Mouse (Mus musculus) neural tube, embryonic 13.5 days (tissue): ENCODE results near the gene Rreb1. TPM values are rescaled to one million over a fixed set of nuclear protein-coding genes. Genes with fewer than 3 reads are reported as not detected.

Source experiments
- ATAC-seq: fragments of 200-750 bp; cut with Nextera tagmentation; 2 replicates; pipeline ENCODE4 v1.8.0; 2017; ENCODE audit warnings: low read depth, mild to moderate bottlenecking, moderate TSS enrichment, moderate library complexity
- H3K27ac ChIP-seq: fragments of 300-500 bp; sonication (generic); replicated peaks from 2 replicates; pipeline ENCODE4 v1.5.1; 2015; ENCODE audit warnings: moderate library complexity, mild to moderate bottlenecking, inconsistent platforms
- H3K27me3 ChIP-seq: fragments of 300-500 bp; sonication (generic); 2 replicates; pipeline ENCODE4 v1.6.1; 2015; ENCODE audit warnings: mild to moderate bottlenecking, inconsistent platforms
- H3K36me3 ChIP-seq: fragments of 300-500 bp; sonication (generic); 2 replicates; pipeline ENCODE4 v1.6.1; 2015; ENCODE audit warnings: mild to moderate bottlenecking, inconsistent platforms
- H3K4me1 ChIP-seq: fragments of 300-500 bp; sonication (generic); replicated peaks from 2 replicates; pipeline ENCODE4 v1.6.1; 2015; ENCODE audit warnings: inconsistent platforms
- H3K4me2 ChIP-seq: fragments of 300-500 bp; sonication (generic); 2 replicates; pipeline ENCODE4 v1.6.1; 2015; ENCODE audit warnings: inconsistent platforms, mild to moderate bottlenecking, moderate library complexity
- H3K4me3 ChIP-seq: fragments of 300-500 bp; sonication (generic); 2 replicates; pipeline ENCODE4 v1.5.1; 2015; ENCODE audit warnings: mild to moderate bottlenecking, inconsistent platforms
- H3K9ac ChIP-seq: fragments of 300-500 bp; sonication (generic); 2 replicates; pipeline ENCODE4 v1.6.1; 2015; ENCODE audit warnings: moderate library complexity, mild to moderate bottlenecking, inconsistent platforms
- H3K9me3 ChIP-seq: fragments of 300-500 bp; sonication (generic); 2 replicates; pipeline ENCODE4 v1.6.1; 2016; ENCODE audit warnings: inconsistent platforms
- WGBS: fragments of 180-500 bp; shearing (Covaris S2); methylation state at CpG from one replicate; pipeline ENCODE4 v1.1.7; 2015; 5-methylcytosine and 5-hydroxymethylcytosine counted together
- polyA plus RNA-seq: library from polyadenylated mRNA; unstranded; fragments of >200 nt; fragmentation: Nextera tagmentation; extraction: Ambion mirVana; gene quantifications from 2 replicates; pipeline ENCODE4 v1.2.1, GENCODE M21; 2015

The Rreb1 gene
- polyA plus RNA-seq, 1 experiment from 2014 or later = 2.7 TPM

- Histone ChIP-seq H3K36me3 (no peaks in the 10 kb centered on the region), H3K4me2 (no peak overlapping the region)
- WGBS = 88% methylated on average over 2 of the region's 2 CpGs
Observed at GRCm38 (mm10) chr13:37875919-37876318, 97.7 kb downstream of the Rreb1 start.

GRCm38 (mm10) chr13:37876366-37876765 lies 98.2 kb downstream of the Rreb1 start:
- H3K4me2 ChIP-seq = no peak overlapping the region
- H3K27ac ChIP-seq = no peak overlapping the region
- H3K4me3 ChIP-seq = no peak overlapping the region
- H3K4me1 ChIP-seq = peaks cover 18% of the 10 kb centered on the region; the same call in 1 of the 2 replicates
- H3K27me3 ChIP-seq = no peaks in the 10 kb centered on the region
- H3K36me3 ChIP-seq = no peaks in the 10 kb centered on the region
- WGBS = 70% methylated on average over 5 of the region's 5 CpGs
- no peak for ATAC-seq
- no peak overlapping the region for H3K9ac ChIP-seq
- H3K9me3 ChIP-seq = no peaks in the 10 kb centered on the region

More at GRCm38 (mm10) chr13:37875919-37876318, 97.7 kb downstream of the Rreb1 start:
- no peak overlapping the region for H3K4me3 ChIP-seq
- no peaks in the 10 kb centered on the region for H3K27me3 ChIP-seq
- peaks cover 17% of the 10 kb centered on the region; the same call in 1 of the 2 replicates for H3K4me1 ChIP-seq
- H3K27ac ChIP-seq = no peak overlapping the region
- ATAC-seq = no peak
- no peaks in the 10 kb centered on the region for H3K9me3 ChIP-seq
- H3K9ac ChIP-seq = no peak overlapping the region

DNA sequence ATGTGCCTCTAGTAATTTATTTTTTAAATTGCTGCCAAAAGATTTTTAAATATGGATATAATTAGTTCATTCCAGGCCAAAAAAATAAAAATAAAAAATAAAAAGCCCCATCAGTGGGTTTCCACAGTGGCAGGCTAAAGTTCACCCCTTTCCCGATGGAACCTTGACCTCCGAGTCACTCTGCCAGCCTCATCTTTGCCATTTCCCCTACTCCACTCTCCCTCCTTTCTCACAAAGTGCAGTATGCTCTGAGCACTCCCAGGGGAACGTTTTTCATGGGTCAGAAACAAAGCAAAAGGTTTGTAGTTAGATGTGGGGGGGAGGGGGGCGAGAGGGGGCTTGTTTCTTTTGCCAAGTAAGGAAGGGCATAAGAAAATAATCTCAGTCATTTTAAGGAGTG lies 98.6 kb downstream of the Rreb1 start:
- Histone ChIP-seq H3K9ac (no peak overlapping the region), H3K4me2 (no peak overlapping the region), H3K9me3 (no peaks in the 10 kb centered on the region), H3K27me3 (no peaks in the 10 kb centered on the region), H3K4me3 (no peak overlapping the region), H3K27ac (no peak overlapping the region), H3K36me3 (no peaks in the 10 kb centered on the region), H3K4me1 (peaks cover 22% of the 10 kb centered on the region; the same call in 1 of the 2 replicates)
- no peak for ATAC-seq
- WGBS = 63% methylated on average over 4 of the region's 4 CpGs

DNA sequence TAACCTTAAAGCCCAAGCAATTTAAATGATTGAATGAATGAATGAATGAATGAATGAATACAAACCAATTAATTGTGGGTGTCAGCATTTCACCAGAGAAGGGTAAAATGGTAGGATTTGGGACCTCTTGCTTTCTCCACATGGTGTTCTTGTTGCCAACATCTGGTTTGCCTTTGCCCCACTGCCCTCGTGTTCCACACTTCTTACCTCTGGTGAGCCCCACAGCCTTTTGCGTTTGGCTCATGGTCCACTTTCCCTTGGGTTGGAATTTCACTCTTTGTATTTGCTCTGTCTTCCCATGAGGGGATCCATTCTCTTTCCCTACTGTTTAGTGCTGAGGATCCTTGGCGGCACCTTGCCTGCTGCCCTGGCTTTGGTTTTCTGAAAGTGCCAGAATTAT lies 99.0 kb downstream of the Rreb1 start:
- WGBS = 77% methylated on average over 3 of the region's 3 CpGs
- ATAC-seq = no peak
- no peak overlapping the region for H3K27ac ChIP-seq

DNA sequence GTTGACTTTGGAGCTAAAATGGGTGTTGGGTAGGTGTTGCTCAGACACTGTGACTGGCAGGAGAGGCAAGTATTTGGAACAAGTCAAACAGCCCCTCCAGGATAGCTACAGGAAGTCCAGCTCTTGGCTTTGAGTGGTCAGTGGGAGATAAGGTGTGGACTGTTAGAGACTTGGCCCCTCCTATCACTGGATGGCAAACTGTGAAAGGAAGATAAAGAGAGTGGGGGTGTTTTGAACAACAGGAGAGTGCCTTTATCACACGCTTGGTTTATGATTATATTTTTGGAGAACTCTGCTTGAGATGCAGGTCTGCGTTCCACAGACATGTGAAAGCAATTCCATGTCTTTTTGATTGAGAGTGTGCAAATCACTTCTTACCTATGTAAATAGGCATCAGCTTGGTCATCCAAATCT lies 100.7 kb downstream of the Rreb1 start:
- no peak overlapping the region for H3K4me3 ChIP-seq
- no peak overlapping the region for H3K9ac ChIP-seq
- H3K27me3 ChIP-seq = no peaks in the 10 kb centered on the region
- peaks cover 22% of the 10 kb centered on the region; the same call in 1 of the 2 replicates for H3K4me1 ChIP-seq
- no peak for ATAC-seq
- WGBS = 89% methylated on average over 2 of the region's 2 CpGs
- H3K36me3 ChIP-seq = no peaks in the 10 kb centered on the region
- H3K4me2 ChIP-seq = no peak overlapping the region
- no peak overlapping the region for H3K27ac ChIP-seq
- H3K9me3 ChIP-seq = no peaks in the 10 kb centered on the region

More for the DNA sequence above, 99.0 kb downstream of the Rreb1 start:
- Histone ChIP-seq H3K4me3 (no peak overlapping the region), H3K36me3 (no peaks in the 10 kb centered on the region), H3K4me2 (no peak overlapping the region), H3K9ac (no peak overlapping the region), H3K9me3 (no peaks in the 10 kb centered on the region), H3K4me1 (peaks cover 22% of the 10 kb centered on the region; the same call in 1 of the 2 replicates), H3K27me3 (no peaks in the 10 kb centered on the region)

DNA sequence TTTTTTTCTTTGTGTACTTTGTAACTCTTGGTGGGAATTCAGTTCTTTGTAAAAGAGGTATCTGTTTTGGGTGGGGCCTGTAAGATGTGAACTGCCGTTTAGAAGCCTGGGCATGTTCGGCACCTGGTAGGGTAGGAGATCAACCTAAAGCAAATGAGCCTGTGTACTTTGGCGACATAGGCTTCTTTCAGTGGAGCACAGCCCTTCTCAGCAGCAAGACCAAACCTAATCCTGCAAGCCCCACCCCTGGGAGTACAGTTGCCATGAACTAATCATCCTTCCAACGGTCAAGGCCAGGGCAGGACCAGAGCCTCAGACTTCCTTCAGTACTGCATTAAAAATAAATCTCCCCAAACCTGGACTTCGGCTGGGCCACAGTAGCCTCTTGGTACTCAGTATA lies 101.4 kb downstream of the Rreb1 start:
- Histone ChIP-seq H3K4me3 (no peak overlapping the region), H3K27me3 (no peaks in the 10 kb centered on the region), H3K9ac (no peak overlapping the region), H3K4me1 (peaks cover 22% of the 10 kb centered on the region; the same call in 1 of the 2 replicates), H3K36me3 (no peaks in the 10 kb centered on the region), H3K27ac (no peak overlapping the region), H3K4me2 (no peak overlapping the region), H3K9me3 (no peaks in the 10 kb centered on the region)
- no peak for ATAC-seq
- 75% methylated on average over 5 of the region's 5 CpGs for WGBS

DNA sequence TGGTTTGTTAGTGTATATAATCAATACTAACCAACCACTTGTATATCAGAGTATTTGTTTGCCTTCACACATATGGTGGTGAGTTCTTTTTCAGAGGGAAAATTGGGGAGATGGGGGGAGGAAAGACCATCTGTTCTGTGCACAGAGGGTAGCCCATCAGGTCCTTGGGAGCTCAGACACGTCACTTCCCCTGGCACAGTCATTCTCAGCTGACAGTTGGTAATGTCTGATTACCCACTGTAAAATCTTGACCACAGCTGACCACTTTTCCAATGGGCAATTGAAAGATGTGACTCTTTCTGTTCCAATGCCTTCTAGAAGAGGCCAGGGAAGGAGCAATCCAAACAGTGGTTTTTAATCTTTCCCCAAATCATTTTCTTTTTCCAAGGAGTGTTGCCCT lies 101.8 kb downstream of the Rreb1 start:
- WGBS = 25% methylated on average over 1 of the region's 1 CpGs
- no peaks in the 10 kb centered on the region for H3K36me3 ChIP-seq
- ATAC-seq = no peak
- H3K27me3 ChIP-seq = no peaks in the 10 kb centered on the region
- H3K9me3 ChIP-seq = no peaks in the 10 kb centered on the region
- H3K27ac ChIP-seq = no peak overlapping the region
- H3K9ac ChIP-seq = no peak overlapping the region
- peaks cover 22% of the 10 kb centered on the region; the same call in 1 of the 2 replicates for H3K4me1 ChIP-seq
- no peak overlapping the region for H3K4me3 ChIP-seq
- H3K4me2 ChIP-seq = no peak overlapping the region

DNA sequence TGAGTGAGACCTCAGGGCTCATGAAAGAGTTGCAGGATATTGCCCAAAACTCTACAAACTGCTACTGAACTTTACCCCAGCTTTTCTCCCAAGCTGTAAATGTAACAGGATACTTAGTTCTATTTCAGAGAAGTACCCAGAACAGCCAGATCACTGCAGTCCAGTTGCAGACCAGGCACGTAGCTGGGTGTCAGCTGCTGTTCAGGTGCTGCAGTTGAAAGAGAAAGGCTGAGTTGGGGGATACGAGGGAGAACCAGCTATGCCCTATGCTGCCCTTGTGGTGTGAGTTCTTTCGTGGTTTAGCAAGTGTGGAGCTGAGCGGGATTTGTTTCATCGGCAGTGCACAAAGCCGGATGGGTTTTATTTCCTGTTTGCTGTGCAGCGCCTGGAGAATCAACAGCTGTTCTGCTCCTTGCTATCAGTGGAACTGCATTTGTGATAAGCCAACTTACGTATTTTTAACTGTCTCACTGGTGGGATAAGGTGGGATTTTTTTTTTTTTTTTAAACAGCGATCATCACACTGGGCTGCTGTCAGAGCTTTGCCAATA lies 102.5 kb downstream of the Rreb1 start:
- no peak overlapping the region for H3K9ac ChIP-seq
- 81% methylated on average over 9 of the region's 9 CpGs for WGBS
- H3K4me1 ChIP-seq = peaks cover 22% of the 10 kb centered on the region; the same call in 1 of the 2 replicates
- H3K27me3 ChIP-seq = no peaks in the 10 kb centered on the region
- no peak overlapping the region for H3K27ac ChIP-seq
- H3K9me3 ChIP-seq = no peaks in the 10 kb centered on the region
- ATAC-seq = no peak
- no peaks in the 10 kb centered on the region for H3K36me3 ChIP-seq
- no peak overlapping the region for H3K4me3 ChIP-seq
- no peak overlapping the region for H3K4me2 ChIP-seq

- Histone ChIP-seq H3K27me3 (no peaks in the 10 kb centered on the region), H3K36me3 (no peaks in the 10 kb centered on the region), H3K27ac (no peak overlapping the region), H3K4me2 (no peak overlapping the region), H3K9me3 (no peaks in the 10 kb centered on the region), H3K4me1 (peaks cover 18% of the 10 kb centered on the region; the same call in 1 of the 2 replicates), H3K4me3 (no peak overlapping the region), H3K9ac (no peak overlapping the region)
- no peak for ATAC-seq
- WGBS = 83% methylated on average over 8 of the region's 8 CpGs
Observed at GRCm38 (mm10) chr13:37882521-37882920, 104.3 kb downstream of the Rreb1 start.

GRCm38 (mm10) chr13:37883008-37883407 lies 104.8 kb downstream of the Rreb1 start:
- Histone ChIP-seq H3K4me1 (peaks cover 18% of the 10 kb centered on the region; the same call in 1 of the 2 replicates), H3K4me2 (no peak overlapping the region), H3K27me3 (no peaks in the 10 kb centered on the region), H3K9ac (no peak overlapping the region), H3K36me3 (no peaks in the 10 kb centered on the region), H3K9me3 (no peaks in the 10 kb centered on the region), H3K27ac (no peak overlapping the region), H3K4me3 (no peak overlapping the region)
- WGBS = 87% methylated on average over 5 of the region's 5 CpGs
- ATAC-seq = no peak

GRCm38 (mm10) chr13:37885392-37885791 lies 107.2 kb downstream of the Rreb1 start:
- Histone ChIP-seq H3K9me3 (no peaks in the 10 kb centered on the region), H3K4me1 (peaks cover 9% of the 10 kb centered on the region; the same call in 1 of the 2 replicates), H3K4me3 (no peak overlapping the region), H3K27me3 (no peaks in the 10 kb centered on the region), H3K4me2 (no peak overlapping the region), H3K36me3 (no peaks in the 10 kb centered on the region), H3K9ac (no peak overlapping the region), H3K27ac (no peak overlapping the region)
- 88% methylated on average over 2 of the region's 2 CpGs for WGBS
- no peak for ATAC-seq

DNA sequence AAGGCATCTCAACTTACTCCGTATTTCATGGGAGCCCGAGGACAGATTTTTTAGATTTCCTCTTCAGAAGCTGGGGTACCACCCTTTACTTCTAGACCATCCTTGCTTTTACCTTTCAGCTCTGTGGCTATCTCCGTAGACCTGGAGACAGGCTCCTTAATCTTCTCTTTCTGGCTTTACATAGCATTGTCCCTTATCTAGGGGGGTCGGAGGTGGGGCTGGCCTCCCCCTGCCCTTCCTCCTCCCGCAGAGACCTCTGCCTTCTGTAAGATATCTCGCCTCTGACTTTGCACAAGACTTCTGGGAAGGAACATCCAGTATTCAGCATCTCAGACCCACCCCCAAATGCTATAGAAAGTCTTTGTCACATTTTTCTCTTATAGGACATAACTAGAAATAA lies 107.8 kb downstream of the Rreb1 start:
- Histone ChIP-seq H3K36me3 (no peaks in the 10 kb centered on the region), H3K9me3 (no peaks in the 10 kb centered on the region), H3K9ac (no peak overlapping the region), H3K27ac (no peak overlapping the region), H3K4me2 (no peak overlapping the region), H3K4me3 (no peak overlapping the region), H3K4me1 (peaks cover 5% of the 10 kb centered on the region; the same call in 1 of the 2 replicates), H3K27me3 (no peaks in the 10 kb centered on the region)
- 88% methylated on average over 6 of the region's 6 CpGs for WGBS
- ATAC-seq = no peak

DNA sequence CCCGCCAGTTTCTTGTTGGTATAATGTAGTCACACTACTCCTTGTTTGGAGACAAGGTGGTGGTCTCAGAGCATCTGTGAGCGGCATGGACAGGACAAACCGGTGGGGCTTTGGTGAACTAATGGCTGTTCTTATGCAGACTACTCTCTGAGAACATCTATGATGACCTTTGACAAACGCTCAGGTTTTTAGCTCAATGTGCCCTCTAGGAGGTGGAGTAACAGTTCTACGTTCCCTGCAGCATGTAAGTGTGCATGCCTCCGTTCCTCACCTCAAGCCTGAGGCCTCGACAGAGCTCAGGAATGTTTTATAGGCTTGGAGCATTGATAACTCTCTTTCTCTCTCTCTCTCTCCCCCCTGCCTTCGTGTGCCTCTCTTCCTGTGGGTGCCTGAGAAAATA lies 116.6 kb downstream of the Rreb1 start:
- Histone ChIP-seq H3K4me3 (no peak overlapping the region), H3K9me3 (no peaks in the 10 kb centered on the region), H3K36me3 (no peaks in the 10 kb centered on the region), H3K4me2 (no peak overlapping the region), H3K27me3 (no peaks in the 10 kb centered on the region), H3K9ac (no peak overlapping the region), H3K4me1 (no peaks in the 10 kb centered on the region), H3K27ac (no peak overlapping the region)
- WGBS = 82% methylated on average over 8 of the region's 8 CpGs
- ATAC-seq = no peak
